20 mouse cellular contexts compared by ENCODE assay signal in genomic region chr2:165656541-165656940, GRCm38 (mm10).
DNase-seq lines count a peak whose midpoint lies in the region; ATAC-seq and TF ChIP-seq lines count a peak whose summit lies in the region.
"Had no signal": no experiment of that assay in that cellular context is flagged by ENCODE, and none has a peak within 500 bp of the region (broad histone marks: within the 10 kb centered on the region; RNA-seq: fewer than 3 reads in every experiment).

No protein-coding gene starts in this region.

- no peak for TF ChIP-seq CTCF in brain, embryonic 14.5 days (IDR thresholded peaks at IDR 0.05; ENCODE audit: borderline replicate concordance, extremely low read depth, insufficient read depth, insufficient read length)

- peaks cover 2% of the 10 kb centered on the region; the same call in 1 of the 2 replicates for H3K4me1 ChIP-seq in forebrain, embryonic 14.5 days (ENCODE audit: control insufficient read depth, insufficient read depth, low read length)
- H3K4me1 ChIP-seq in forebrain, embryonic 11.5 days (replicated peaks; ENCODE audit: control insufficient read depth, insufficient read depth, low read length): peaks cover 7% of the 10 kb centered on the region
- peaks cover 25% of the 10 kb centered on the region for H3K4me1 ChIP-seq in hindbrain, embryonic 14.5 days (replicated peaks; ENCODE audit: control insufficient read depth, insufficient read depth, low read length)
- H3K4me1 ChIP-seq in hindbrain, embryonic 10.5 days (replicated peaks): peaks cover 69% of the 10 kb centered on the region
- H3K4me1 ChIP-seq in neural tube, embryonic 13.5 days (replicated peaks): peaks cover 64% of the 10 kb centered on the region

- no peak for TF ChIP-seq POLR2A in brain, embryonic 14.5 days (IDR thresholded peaks at IDR 0.05; ENCODE audit: borderline replicate concordance, extremely low read depth, insufficient read depth, insufficient read length, poor library complexity, severe bottlenecking)

- H3K27me3 ChIP-seq in forebrain, embryonic 14.5 days (replicated peaks; ENCODE audit: control insufficient read depth, insufficient read depth, low read length): no peaks in the 10 kb centered on the region
- H3K27me3 ChIP-seq in forebrain, embryonic 11.5 days (ENCODE audit: control insufficient read depth, insufficient read depth, low read length): no peaks in the 10 kb centered on the region
- no peaks in the 10 kb centered on the region for H3K27me3 ChIP-seq in hindbrain, embryonic 14.5 days (ENCODE audit: control insufficient read depth, insufficient read depth, low read length)
- H3K27me3 ChIP-seq in hindbrain, embryonic 10.5 days (ENCODE audit: insufficient read depth, poor library complexity, severe bottlenecking): no peaks in the 10 kb centered on the region
- H3K27me3 ChIP-seq in neural tube, embryonic 13.5 days: no peaks in the 10 kb centered on the region
- H3K27me3 ChIP-seq: hindbrain, embryonic 15.5 days; liver, embryonic 13.5 days had no signal

- ATAC-seq in forebrain, embryonic 14.5 days: no peak
- no peak for ATAC-seq in forebrain, embryonic 11.5 days (replicated peaks; ENCODE audit: low FRiP score)
- no peak for ATAC-seq in hindbrain, embryonic 14.5 days (ENCODE audit: low FRiP score)
- no peak for ATAC-seq in neural tube, embryonic 13.5 days (ENCODE audit: low read depth)
- ATAC-seq: intestine, postnatal 0 days had no signal

- no peaks in the 10 kb centered on the region for H3K9me3 ChIP-seq in forebrain, embryonic 14.5 days (replicated peaks; ENCODE audit: control insufficient read depth, low read length)
- H3K9me3 ChIP-seq in forebrain, embryonic 11.5 days (ENCODE audit: control insufficient read depth, low read length): no peaks in the 10 kb centered on the region
- no peaks in the 10 kb centered on the region for H3K9me3 ChIP-seq in hindbrain, embryonic 14.5 days (ENCODE audit: control insufficient read depth, low read length)
- H3K9me3 ChIP-seq in hindbrain, embryonic 10.5 days: no peaks in the 10 kb centered on the region
- no peaks in the 10 kb centered on the region for H3K9me3 ChIP-seq in neural tube, embryonic 13.5 days
- H3K9me3 ChIP-seq: heart, embryonic 13.5 days; hindbrain, embryonic 15.5 days; limb, embryonic 12.5 days; liver, embryonic 13.5 days had no signal

- DNase-seq in forebrain, embryonic 14.5 days (ENCODE audit: low spot score): peak; percentile 37
- no peak for DNase-seq in forebrain, embryonic 11.5 days (ENCODE audit: low spot score)
- no peak for DNase-seq in hindbrain, embryonic 14.5 days (ENCODE audit: low spot score)
- DNase-seq in hindbrain, embryonic 10.5 days (ENCODE audit: low spot score): no peak
- peak; percentile 53 for DNase-seq in brain, embryonic 14.5 days (ENCODE audit: low read depth)
- DNase-seq in layer of hippocampus, adult 18-20 months (ENCODE audit: low spot score in 2 of 2): no peak
- DNase-seq: adrenal gland, postnatal 10 days; cerebellum, adult 9-10 months; gastrocnemius, postnatal 36 days; heart, adult 2 months; heart, postnatal 14 days; liver, embryonic 13.5 days; lung, embryonic 14.5 days; thymus, adult 18-20 months; thymus, postnatal 4 days had no signal

- H3K27ac ChIP-seq in forebrain, embryonic 14.5 days (ENCODE audit: low read depth, low read length): no peak overlapping the region
- no peak overlapping the region for H3K27ac ChIP-seq in forebrain, embryonic 11.5 days (ENCODE audit: low read depth, low read length)
- peak overlapping the region; percentile 47 for H3K27ac ChIP-seq in hindbrain, embryonic 14.5 days
- no peak overlapping the region for H3K27ac ChIP-seq in hindbrain, embryonic 10.5 days
- peak overlapping the region; percentile 54; the same call in 1 of the 2 replicates for H3K27ac ChIP-seq in neural tube, embryonic 13.5 days (replicated peaks)
- H3K27ac ChIP-seq: heart, adult 2 months; heart, embryonic 13.5 days; hindbrain, embryonic 15.5 days; limb, embryonic 12.5 days; liver, embryonic 13.5 days had no signal

- no peak overlapping the region for H3K4me3 ChIP-seq in forebrain, embryonic 14.5 days (ENCODE audit: low read depth, low read length)
- H3K4me3 ChIP-seq in forebrain, embryonic 11.5 days (ENCODE audit: low read depth, low read length): no peak overlapping the region
- H3K4me3 ChIP-seq in hindbrain, embryonic 14.5 days (replicated peaks; ENCODE audit: low read length): no peak overlapping the region
- no peak overlapping the region for H3K4me3 ChIP-seq in hindbrain, embryonic 10.5 days
- no peak overlapping the region for H3K4me3 ChIP-seq in neural tube, embryonic 13.5 days
- H3K4me3 ChIP-seq: heart, adult 2 months; heart, embryonic 13.5 days; hindbrain, embryonic 15.5 days; limb, embryonic 12.5 days; liver, embryonic 13.5 days had no signal

- 70% methylated on average over 4 of the region's 4 CpGs for WGBS in forebrain, embryonic 14.5 days
- WGBS in forebrain, embryonic 11.5 days: 89% methylated on average over 4 of the region's 4 CpGs
- WGBS in hindbrain, embryonic 14.5 days: 78% methylated on average over 4 of the region's 4 CpGs
- 95% methylated on average over 4 of the region's 4 CpGs for WGBS in hindbrain, embryonic 10.5 days
- whole genome bisulfite sequencing in neural tube, embryonic 13.5 days: 73% methylated on average over 4 of the region's 4 CpGs

- H3K9ac ChIP-seq in forebrain, embryonic 14.5 days (ENCODE audit: low read length): no peak overlapping the region
- no peak overlapping the region for H3K9ac ChIP-seq in forebrain, embryonic 11.5 days (ENCODE audit: low read length)
- 0 out of 2 replicates have a peak overlapping the region, but pooled peaks have one; percentile 21 for H3K9ac ChIP-seq in hindbrain, embryonic 14.5 days
- no peak overlapping the region for H3K9ac ChIP-seq in neural tube, embryonic 13.5 days
- H3K9ac ChIP-seq: heart, embryonic 13.5 days; hindbrain, embryonic 15.5 days; limb, embryonic 12.5 days; liver, embryonic 13.5 days; lung, embryonic 14.5 days had no signal

- H3K4me2 ChIP-seq in forebrain, embryonic 14.5 days (ENCODE audit: low read length): no peak overlapping the region
- no peak overlapping the region for H3K4me2 ChIP-seq in forebrain, embryonic 11.5 days (ENCODE audit: low read depth, low read length, severe bottlenecking)
- H3K4me2 ChIP-seq in hindbrain, embryonic 14.5 days (replicated peaks): 0 out of 2 replicates have a peak overlapping the region, but pooled peaks have one; percentile 10
- no peak overlapping the region for H3K4me2 ChIP-seq in neural tube, embryonic 13.5 days
- H3K4me2 ChIP-seq: heart, embryonic 13.5 days; hindbrain, embryonic 15.5 days; limb, embryonic 12.5 days; liver, embryonic 13.5 days; lung, embryonic 14.5 days had no signal

- H3K36me3 ChIP-seq in forebrain, embryonic 14.5 days (ENCODE audit: control insufficient read depth, insufficient read depth, low read length): no peaks in the 10 kb centered on the region
- no peaks in the 10 kb centered on the region for H3K36me3 ChIP-seq in forebrain, embryonic 11.5 days (ENCODE audit: control insufficient read depth, insufficient read depth, low read length)
- no peaks in the 10 kb centered on the region for H3K36me3 ChIP-seq in hindbrain, embryonic 14.5 days (replicated peaks; ENCODE audit: control insufficient read depth, insufficient read depth)
- H3K36me3 ChIP-seq in hindbrain, embryonic 10.5 days: no peaks in the 10 kb centered on the region
- H3K36me3 ChIP-seq in neural tube, embryonic 13.5 days: no peaks in the 10 kb centered on the region
- H3K36me3 ChIP-seq: heart, embryonic 13.5 days; hindbrain, embryonic 15.5 days; limb, embryonic 12.5 days; liver, embryonic 13.5 days had no signal

Comparison
In these comparisons a context has a peak if more than half of its experiments do, and no peak if none do; other contexts are left out.
1. DNase-seq: peak in forebrain, embryonic 14.5 days (single experiment) and brain, embryonic 14.5 days (single experiment); none in forebrain, embryonic 11.5 days (single experiment), hindbrain, embryonic 14.5 days (single experiment), hindbrain, embryonic 10.5 days (single experiment) and layer of hippocampus, adult 18-20 months (0 of 2).
2. H3K27ac ChIP-seq: peak in hindbrain, embryonic 14.5 days (single experiment) and neural tube, embryonic 13.5 days (single experiment); none in forebrain, embryonic 14.5 days (single experiment), forebrain, embryonic 11.5 days (single experiment) and hindbrain, embryonic 10.5 days (single experiment).